Mouse (Mus musculus) adrenal gland (tissue): Measurements from ENCODE around the gene Fhod1.
"Not testable (repeated sequence)": the region's sequence is repeated elsewhere in the genome, so short reads cannot be mapped to it uniquely, and the experiment has no call there.

Source experiments
- intact Hi-C: fragments of 180-260 bp; cut with DNase I; formaldehyde crosslinking; loops from one replicate; pipeline ENCODE4 v1.15.1; 2025

The Fhod1 gene

DNA sequence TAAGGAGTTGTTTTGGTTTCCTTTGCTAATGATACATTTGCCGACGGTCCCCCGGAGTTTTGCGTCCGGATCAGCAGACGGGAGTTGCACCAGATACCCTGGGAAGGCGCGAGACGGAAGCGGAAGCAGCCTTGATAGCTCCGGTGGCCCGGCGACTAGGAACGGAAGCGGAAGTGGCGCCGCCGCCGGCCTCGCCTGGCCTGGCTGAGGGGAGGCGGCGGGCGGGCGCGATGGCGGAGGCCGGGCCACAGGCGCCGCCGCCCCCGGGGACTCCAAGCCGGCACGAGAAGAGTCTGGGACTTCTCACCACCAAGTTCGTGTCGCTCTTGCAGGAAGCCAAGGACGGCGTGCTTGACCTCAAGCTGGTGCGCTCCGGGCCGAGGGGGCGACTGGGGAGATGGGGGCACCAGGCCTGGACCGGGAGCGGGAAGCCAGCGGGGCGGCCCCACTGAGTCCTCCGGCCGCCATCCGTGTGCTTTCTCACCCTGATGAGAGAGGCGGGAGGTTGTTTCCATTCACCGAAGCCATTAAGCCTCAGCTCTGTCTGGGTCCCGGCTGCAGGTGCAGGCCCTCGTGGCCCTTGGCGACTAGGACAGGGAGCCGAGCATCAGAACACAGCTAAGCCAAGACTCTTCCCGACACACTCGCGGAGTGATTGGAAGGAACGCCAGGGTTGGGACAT, 50.1 kb downstream of the Fhod1 start, which contains the start of gene E2f4:
Gene E2f4, plus strand, starts transcription at position 153 of the 682 bp plus-strand sequence.
- intact Hi-C loops, result no loop called here

DNA sequence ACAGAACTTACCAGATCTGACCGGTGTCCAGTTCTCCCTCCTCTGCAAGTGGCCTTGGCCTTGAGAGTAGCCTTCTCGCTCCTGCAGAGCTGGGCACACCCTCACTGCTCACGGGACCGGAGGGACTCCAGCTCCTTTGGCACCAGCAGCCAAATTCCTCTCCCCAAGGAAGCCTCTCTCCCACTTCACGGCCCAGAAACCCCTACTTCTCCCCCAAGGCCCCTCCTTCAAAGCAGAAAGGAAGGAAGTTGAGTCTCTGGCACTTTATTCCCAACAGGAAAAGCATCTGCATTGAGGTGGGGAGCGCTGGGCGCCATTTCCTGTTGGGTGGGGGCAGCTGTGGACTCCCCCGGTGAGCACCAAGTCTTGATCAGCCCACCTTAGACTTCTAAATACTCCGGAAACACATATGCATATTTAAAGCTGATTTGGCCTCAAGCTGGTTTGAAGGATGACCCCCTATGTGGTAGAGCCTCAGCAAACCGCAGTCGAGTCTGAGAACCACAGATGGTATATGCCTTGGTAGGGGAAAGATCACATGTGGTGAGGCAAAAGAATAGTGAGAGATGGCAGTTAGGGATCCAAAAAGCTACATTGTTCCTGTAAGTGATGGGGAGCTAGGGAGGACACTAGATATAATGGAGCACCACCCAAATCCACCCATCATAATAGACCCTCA, 51.7 kb downstream of the Fhod1 start, which contains the start of gene Exoc3l:
Gene Exoc3l, minus strand, starts transcription at position 207 of the 679 bp plus-strand sequence.
- intact Hi-C loops, result no loop called here

DNA sequence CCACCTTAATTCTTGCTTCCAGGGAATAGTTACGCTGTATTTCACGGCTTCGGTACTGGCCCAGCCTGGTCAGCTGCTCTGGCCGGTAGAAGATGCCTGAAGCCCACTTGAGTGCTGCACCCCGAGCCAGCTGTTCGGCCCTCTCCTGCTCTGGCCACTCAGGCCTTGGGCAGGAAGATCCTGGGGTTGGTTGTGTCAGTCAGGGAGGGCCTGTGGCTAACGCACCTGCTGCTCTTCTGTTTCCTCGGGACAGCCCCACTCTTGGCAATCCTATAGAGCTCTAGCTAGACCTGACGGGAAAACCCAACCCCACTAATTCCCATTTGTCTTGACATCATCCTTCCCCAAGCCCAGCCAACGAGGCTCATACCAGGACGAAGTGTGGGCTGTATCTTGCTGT, 52.5 kb downstream of the Fhod1 start:
- intact Hi-C loops, result no loop called here

DNA sequence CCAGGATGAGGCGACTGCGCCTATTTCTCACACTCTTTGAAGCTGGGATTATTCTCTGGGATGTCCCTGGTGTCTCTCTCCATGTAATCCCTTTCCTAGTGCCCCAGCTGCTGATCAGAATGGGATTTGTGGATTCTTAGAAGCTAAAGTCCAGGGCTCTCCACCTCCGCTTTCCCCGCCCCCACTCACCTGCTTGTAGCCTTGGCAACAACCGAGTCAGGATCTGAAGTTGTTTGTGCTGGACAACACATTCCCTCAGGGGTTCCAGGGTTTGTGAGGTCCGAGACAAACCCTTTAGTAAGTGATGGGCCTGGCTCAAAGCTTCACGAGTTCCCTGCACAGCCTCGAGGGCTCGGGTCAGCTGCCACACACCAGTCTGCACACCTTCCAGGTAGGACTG, 53.0 kb downstream of the Fhod1 start:
- intact Hi-C loops, result no loop called here

DNA sequence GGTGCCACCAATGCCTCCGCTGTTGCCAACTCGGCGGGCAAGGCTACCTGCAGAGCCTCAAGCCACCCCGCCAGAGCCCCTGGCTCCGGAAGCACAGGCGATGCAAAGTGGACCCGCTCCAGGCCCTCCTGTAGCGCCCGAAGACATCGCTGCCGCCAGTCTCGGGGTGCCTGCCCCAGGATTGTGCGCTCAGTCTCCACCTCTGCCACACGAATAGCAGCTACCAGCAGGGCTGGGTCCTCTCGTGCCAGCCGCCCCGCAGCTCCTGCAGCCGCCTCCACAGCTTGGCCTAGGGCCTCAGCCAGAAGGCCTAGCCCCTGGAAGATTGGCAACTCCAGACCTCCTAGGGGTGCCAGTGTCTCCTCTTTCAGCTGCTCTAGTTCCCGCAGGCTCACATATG, 54.3 kb downstream of the Fhod1 start:
- intact Hi-C loops, result no loop called here

DNA sequence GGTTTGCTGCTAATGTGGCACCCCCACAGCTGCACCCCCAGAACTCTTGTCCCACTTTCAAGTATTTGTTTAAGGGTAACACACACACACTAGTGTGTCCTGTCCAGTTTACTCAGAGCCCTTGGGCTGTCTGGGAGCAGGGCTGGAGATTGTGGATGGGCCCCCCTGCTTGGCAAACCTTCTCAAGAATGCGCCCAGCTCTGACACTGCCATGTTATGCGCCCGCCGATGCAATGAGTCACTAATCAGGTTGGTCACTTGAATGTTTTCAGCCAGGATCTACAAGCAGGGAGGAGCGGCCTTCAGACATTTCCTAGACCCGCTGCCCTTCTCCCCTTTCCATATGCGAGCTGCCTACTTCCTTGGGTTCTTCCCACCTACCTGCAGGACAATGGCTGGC, 55.3 kb downstream of the Fhod1 start:
- intact Hi-C loops, result no loop called here

DNA sequence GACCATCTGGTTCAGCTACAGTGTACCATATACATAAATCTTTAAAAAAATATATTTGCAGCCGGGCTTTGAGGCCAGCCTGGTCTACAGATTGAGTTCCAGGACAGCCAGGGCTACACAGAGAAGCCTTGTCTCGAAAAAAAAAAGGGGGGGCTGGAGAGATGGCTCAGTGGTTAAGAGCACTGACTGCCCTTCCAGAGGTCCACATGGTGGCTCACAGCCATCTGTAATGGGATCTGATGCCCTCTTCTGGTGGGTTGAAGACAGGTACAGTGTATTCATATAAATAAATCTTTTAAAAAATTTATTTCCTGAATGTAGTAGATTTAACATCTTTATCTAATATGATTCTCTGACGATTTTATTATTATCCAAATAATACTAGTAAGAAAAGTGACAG, 56.0 kb downstream of the Fhod1 start:
- intact Hi-C loops, result not testable (repeated sequence)

DNA sequence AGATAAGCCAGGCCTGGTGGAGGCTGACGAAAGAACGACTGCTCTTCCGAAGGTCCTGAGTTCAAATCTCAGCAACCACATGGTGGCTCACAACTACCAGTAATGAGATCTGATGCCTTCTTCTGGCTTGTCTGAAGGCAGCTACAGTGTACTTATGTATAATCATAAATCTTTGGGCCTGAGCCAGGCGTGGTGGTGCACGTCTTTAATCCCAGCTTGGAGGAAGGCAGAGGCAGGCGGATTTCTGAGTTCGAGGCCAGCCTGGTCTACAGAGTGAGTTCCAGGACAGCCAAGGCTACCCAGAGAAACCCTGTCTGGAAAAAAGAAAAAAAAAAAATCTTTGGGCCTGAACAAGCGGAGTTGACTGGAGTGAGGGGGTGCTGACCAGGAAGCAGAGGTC, 56.4 kb downstream of the Fhod1 start:
- intact Hi-C loops, result not testable (repeated sequence)

DNA sequence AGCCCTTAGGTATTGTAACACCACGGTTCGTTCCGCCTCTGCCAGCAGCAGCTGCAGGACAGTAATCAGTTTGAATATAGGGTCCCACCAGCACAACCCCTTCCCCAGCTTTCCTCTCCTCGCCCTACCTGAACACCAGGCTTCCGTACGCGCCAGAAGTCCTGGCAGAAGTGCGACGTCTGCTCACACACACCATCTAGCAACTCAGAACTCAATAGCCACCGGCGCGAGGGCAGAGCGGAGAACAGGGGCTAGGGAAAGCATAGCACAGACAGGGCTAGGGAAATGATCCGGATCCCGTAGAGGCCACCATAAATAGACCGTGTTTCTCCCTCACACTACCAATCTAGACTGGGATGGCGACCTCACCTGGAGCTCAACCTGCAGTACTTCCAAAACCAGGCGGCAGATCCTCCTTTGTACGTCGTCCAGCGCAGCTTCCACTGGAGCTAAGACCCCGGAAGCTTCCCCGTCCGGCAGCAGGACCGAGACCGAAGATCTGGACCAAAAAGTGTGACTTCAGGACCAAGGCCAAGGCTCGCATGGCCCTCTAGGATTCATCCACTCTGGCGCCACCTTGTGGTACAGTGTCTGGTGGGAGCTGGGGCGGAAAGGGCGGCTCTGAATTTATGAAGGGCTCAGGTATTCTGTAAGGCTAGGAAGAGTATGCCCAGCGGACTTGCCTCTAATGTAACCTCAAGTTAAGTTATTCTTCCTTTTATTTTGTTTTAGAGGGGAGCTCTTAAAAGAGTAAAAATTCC, 57.0 kb downstream of the Fhod1 start:
- intact Hi-C loops, result no loop called here

DNA sequence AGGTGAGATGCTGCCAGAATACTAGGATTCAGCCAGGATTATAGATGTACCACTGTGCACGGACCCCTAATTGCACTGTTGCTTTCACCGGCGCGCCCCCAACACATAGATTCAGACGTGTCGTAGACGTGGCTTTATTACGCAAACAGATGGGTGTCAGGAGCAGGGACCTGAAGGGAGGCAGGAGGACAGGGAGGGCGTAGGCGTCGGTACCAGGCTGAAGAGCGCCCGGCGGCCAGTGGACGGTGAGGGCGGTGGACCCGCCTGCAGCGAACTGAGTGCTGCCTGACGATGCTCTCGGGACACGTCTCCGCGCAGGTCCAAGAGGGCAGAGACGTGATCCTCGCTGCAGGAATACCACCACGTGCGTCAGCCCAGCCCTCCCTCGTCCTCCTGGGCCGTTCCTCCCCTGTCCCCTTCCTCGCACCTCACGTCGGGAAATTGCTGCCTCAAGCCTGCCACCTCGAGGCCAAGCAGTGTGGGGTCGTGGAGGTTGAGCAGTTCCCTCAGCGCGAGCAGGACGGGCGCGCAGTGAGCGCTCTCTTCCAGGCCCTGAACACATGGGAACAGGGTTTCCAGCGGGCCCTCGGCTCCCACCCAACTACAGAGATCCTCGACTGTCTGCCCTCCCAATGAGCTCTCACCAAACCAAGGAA, 57.8 kb downstream of the Fhod1 start, which contains the start of gene 4931428F04Rik:
Gene 4931428F04Rik, minus strand, starts transcription at position 60 of the 656 bp plus-strand sequence.
- intact Hi-C loops, result no loop called here

DNA sequence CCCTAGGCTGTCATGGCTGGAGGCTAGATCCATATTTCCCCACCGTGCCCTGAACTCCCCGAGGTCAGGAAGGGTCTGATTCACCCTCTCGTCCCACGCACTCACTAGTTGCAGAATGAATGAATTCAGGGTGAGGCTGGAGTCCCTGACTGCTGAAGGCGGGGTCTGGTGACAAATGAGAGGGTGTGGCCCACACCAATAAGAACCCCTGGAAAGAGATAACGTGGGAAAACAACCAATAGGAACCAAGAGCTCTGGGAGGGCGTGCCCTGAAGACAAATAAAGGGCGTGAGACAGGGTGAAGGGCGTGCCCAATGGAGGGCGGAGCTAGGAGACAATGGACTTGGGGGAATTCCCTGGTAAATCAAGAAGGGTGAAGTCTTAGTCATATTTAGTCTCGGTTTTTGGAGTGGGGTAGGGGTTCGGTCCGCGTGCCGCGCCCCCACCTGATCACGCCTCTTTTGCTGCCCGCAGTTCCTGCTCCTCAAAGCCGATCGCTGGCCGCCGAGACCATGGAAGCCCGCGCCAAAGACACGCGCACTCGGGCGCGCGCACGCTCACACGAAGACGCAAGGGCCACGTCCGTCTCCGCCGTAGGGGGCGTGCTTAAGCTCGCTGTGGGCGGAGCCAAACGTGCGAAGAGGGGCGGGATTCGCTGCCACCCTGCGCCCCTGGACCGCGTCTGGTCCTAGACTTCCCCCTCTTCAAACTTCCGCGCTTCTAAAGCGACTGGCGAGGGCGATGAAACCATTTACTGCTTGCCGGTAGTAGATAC, 58.6 kb downstream of the Fhod1 start:
- intact Hi-C loops, result no loop called here

DNA sequence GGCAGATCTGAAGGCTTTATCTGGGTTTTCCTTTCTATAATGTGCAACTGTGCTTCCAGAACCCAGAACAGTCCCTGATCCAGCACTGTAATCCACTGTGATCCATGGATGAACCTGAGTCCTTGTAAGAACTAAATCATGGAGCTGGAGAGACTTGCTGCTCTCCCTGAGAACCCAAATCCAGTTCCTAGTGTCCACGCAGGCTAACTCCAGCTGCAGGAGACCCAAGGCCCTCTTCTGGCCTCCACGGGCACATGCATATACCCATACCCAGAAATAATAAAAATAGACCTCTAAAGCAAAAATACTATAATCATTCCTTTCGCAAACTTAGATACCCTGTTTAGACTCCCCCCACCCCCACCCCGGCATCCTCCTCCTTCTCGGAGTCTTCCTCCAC, 59.5 kb downstream of the Fhod1 start:
- intact Hi-C loops, result no loop called here

DNA sequence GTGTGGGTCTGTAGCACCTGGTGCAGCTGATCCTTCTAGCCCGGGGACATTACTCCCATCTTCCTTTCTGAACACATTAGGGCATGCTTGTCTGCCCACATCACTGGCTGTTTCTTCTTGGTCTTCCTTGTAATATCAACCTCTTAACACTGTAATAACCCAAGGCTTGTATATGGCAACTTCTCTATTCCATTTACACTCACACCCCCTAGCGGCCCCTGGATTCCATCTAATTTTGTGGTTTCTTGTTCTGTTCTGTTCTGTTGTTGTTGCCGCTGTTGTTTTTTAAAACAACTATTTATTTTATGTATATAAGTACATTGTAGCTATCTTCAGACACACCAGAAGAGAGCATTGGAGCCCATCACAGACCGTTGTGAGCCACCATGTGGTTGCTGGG, 60.8 kb downstream of the Fhod1 start:
- intact Hi-C loops, result no loop called here

DNA sequence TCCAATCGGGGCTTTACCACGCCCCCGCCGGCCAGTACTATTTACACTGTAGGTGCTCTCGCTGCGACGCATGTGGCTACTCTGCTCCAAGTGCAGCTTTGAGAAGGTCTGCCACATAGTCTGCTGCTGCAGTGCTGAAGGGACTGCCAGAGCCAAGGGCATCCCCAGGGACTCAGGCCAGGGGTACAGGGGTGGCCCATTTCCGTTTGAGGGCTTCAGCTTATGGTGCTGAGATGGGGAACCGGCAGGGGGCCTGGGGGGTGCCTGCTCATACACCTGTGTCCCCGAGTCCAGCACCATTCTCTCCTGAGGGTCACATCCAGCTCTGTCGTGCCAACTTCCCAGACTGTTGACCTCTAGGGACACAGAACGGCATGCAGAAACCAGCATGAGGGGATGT, 62.2 kb downstream of the Fhod1 start:
- intact Hi-C loops, result no loop called here

DNA sequence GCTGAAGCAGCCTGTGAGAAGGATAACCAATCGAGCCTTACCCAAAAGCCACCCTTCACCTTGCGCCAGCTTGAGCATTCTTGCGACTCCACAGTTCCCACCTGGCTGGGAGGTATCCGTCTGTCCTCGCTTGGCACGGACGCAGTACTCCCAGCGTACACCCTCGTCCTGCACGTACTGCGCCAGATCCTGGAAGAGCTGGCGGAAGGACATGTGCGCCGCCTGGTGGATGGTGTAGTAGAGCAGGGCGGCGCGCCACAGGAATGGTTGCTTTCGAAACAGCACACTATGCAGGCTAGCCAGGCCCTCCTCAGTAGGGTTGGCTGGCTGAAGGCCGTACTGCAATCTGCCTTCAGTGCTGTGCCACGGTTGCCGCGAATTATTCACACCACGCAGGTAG, 64.7 kb downstream of the Fhod1 start:
- intact Hi-C loops, result no loop called here

DNA sequence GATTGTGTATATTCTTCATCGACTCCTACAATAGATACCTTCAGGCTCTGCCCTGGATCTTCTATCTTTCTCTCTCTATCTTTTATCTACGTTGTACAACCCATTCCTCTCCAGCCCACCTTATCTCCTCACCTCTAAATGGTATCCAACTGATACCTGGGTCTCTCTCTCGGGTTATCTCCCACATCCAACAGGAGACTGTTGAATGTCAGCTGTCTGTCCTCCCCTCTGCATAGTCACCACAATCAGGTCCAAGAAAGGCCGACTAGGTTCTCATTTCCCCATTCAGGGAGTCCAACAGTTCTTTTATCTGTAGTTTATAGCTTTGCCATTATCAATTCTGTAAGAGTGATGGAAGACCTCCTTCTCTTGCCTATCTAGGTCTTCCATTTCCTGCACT, 65.5 kb downstream of the Fhod1 start:
- intact Hi-C loops, result no loop called here

DNA sequence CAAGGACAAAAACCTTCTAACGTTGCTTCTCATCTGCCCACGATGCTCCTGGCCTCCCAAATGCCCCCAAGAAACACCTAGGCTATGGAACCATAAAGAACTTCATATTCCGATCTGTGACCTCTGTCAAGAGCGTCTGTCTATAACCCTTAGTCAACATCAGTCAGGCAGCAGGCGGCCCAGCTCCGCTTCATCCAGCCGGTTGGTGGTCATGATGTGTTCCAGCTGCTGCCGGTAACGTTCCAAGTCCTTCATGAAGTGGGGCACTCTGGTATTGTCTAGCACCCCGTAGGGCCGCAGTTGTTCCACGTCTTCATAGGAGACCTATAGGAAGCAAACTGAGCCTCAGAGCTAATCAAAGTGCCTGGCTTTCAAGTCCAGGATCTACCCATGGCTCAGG, 65.9 kb downstream of the Fhod1 start:
- intact Hi-C loops, result no loop called here

DNA sequence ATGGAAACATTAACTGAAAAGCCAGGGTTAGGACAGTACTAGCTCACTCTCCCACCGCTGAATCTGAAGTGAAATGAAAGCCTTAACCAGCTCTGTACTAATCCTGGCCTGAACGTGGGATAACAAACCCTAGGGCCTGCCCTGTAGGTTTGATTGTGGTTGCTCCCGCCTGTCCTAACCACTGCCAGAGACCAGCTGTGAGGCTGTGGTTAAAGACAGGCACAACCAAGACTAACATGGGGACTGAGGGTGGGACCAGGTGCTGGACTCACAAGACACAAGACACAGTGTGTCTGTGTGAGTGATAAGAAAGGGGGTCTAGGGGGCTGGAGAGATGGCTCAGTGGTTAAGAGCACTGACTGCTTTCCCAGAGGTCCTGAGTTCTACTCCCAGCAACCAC, 67.2 kb downstream of the Fhod1 start:
- intact Hi-C loops, result no loop called here
